Mouse (Mus musculus) stomach, embryonic 15.5 days (tissue): ENCODE results near the gene Fbln1. TPM values are rescaled to one million over a fixed set of nuclear protein-coding genes. Genes with fewer than 3 reads are reported as not detected.

ENCODE experiments used
- ATAC-seq: fragments of 200-750 bp; cut with Nextera tagmentation; 2 replicates; pipeline ENCODE4 v1.8.0; 2017; ENCODE audit warnings: low read depth, moderate number of reproducible peaks, moderate TSS enrichment; ENCODE audit not compliant: insufficient read depth, low FRiP score
- H3K27ac ChIP-seq: fragments of 300-500 bp; sonication (generic); 2 replicates; pipeline ENCODE4 v1.5.1; 2015; ENCODE audit warnings: mild to moderate bottlenecking, inconsistent platforms
- H3K27me3 ChIP-seq: fragments of 300-500 bp; sonication (generic); replicated peaks from 2 replicates; pipeline ENCODE4 v1.6.1; 2015; ENCODE audit warnings: inconsistent platforms
- H3K36me3 ChIP-seq: fragments of 300-500 bp; sonication (generic); 2 replicates; pipeline ENCODE4 v1.6.1; 2015; ENCODE audit warnings: inconsistent platforms
- H3K4me1 ChIP-seq: fragments of 300-500 bp; sonication (generic); 2 replicates; pipeline ENCODE4 v1.6.1; 2015; ENCODE audit warnings: inconsistent platforms
- H3K4me2 ChIP-seq: fragments of 300-500 bp; sonication (generic); 2 replicates; pipeline ENCODE4 v1.6.1; 2015; ENCODE audit warnings: mild to moderate bottlenecking, inconsistent platforms
- H3K4me3 ChIP-seq: fragments of 300-500 bp; sonication (generic); replicated peaks from 2 replicates; pipeline ENCODE4 v1.5.1; 2015; ENCODE audit warnings: inconsistent platforms
- H3K9ac ChIP-seq: fragments of 300-500 bp; sonication (generic); 2 replicates; pipeline ENCODE4 v1.6.1; 2015; ENCODE audit warnings: inconsistent platforms
- H3K9me3 ChIP-seq: fragments of 300-500 bp; sonication (generic); 2 replicates; pipeline ENCODE4 v1.6.1; 2016; ENCODE audit warnings: inconsistent platforms
- WGBS: fragments of 180-500 bp; shearing (Covaris S2); methylation state at CpG from one replicate; pipeline ENCODE4 v1.1.7; 2015; 5-methylcytosine and 5-hydroxymethylcytosine counted together
- polyA plus RNA-seq: library from polyadenylated mRNA; unstranded; fragments of >200 nt; fragmentation: Nextera tagmentation; extraction: Ambion mirVana; gene quantifications from 2 replicates; pipeline ENCODE4 v1.2.1, GENCODE M21; 2015

Gene Fbln1
- polyA plus RNA-seq, 1 experiment from 2014 or later: 235 TPM

GRCm38 (mm10) chr15:85229960-85230535 lies 24.3 kb downstream of the Fbln1 start:
- ATAC-seq: peak; percentile 50; the same call in 1 of the 2 replicates
- no peak overlapping the region for H3K4me3 ChIP-seq
- peak overlapping the region; percentile 9; the same call in 1 of the 2 replicates for H3K27ac ChIP-seq
- peaks cover 28% of the 10 kb centered on the region for H3K36me3 ChIP-seq
- peaks cover 12% of the 10 kb centered on the region; the same call in 1 of the 2 replicates for H3K4me1 ChIP-seq
- H3K9ac ChIP-seq: no peak overlapping the region
- WGBS: 70% methylated on average over 13 of the region's 13 CpGs
- H3K9me3 ChIP-seq: no peaks in the 10 kb centered on the region
- H3K4me2 ChIP-seq: no peak overlapping the region
- no peaks in the 10 kb centered on the region for H3K27me3 ChIP-seq

- no peak overlapping the region for H3K4me2 ChIP-seq
- H3K27me3 ChIP-seq: no peaks in the 10 kb centered on the region
- no peak overlapping the region for H3K4me3 ChIP-seq
- no peak for ATAC-seq
- H3K36me3 ChIP-seq: peaks cover 28% of the 10 kb centered on the region
- 85% methylated on average over 14 of the region's 14 CpGs for WGBS
- H3K9me3 ChIP-seq: no peaks in the 10 kb centered on the region
- H3K4me1 ChIP-seq: peaks cover 12% of the 10 kb centered on the region; the same call in 1 of the 2 replicates
- H3K9ac ChIP-seq: no peak overlapping the region
- H3K27ac ChIP-seq: peak overlapping the region; percentile 9; the same call in 1 of the 2 replicates
These were observed 24.9 kb downstream of the Fbln1 start for GRCm38 (mm10) chr15:85230613-85231012.

GRCm38 (mm10) chr15:85231443-85232255 lies 25.9 kb downstream of the Fbln1 start:
- Histone ChIP-seq H3K4me2 (no peak overlapping the region), H3K9ac (no peak overlapping the region), H3K27me3 (no peaks in the 10 kb centered on the region), H3K27ac (peak overlapping the region; percentile 21), H3K9me3 (no peaks in the 10 kb centered on the region), H3K4me3 (no peak overlapping the region), H3K36me3 (peaks cover 22% of the 10 kb centered on the region), H3K4me1 (peaks cover 12% of the 10 kb centered on the region; the same call in 1 of the 2 replicates)
- WGBS: 59% methylated on average over 13 of the region's 13 CpGs
- peak; percentile 32; the same call in 1 of the 2 replicates for ATAC-seq

GRCm38 (mm10) chr15:85232256-85232535 lies 26.4 kb downstream of the Fbln1 start:
- peaks cover 12% of the 10 kb centered on the region; the same call in 1 of the 2 replicates for H3K4me1 ChIP-seq
- H3K27ac ChIP-seq: peak overlapping the region; percentile 59
- ATAC-seq: no peak
- no peaks in the 10 kb centered on the region for H3K9me3 ChIP-seq
- no peak overlapping the region for H3K4me2 ChIP-seq
- H3K27me3 ChIP-seq: no peaks in the 10 kb centered on the region
- 57% methylated on average over 4 of the region's 4 CpGs for WGBS
- H3K9ac ChIP-seq: no peak overlapping the region
- no peak overlapping the region for H3K4me3 ChIP-seq
- H3K36me3 ChIP-seq: peaks cover 17% of the 10 kb centered on the region

GRCm38 (mm10) chr15:85232543-85233250 lies 26.9 kb downstream of the Fbln1 start:
- Histone ChIP-seq H3K4me2 (no peak overlapping the region), H3K9me3 (no peaks in the 10 kb centered on the region), H3K4me3 (no peak overlapping the region), H3K27me3 (no peaks in the 10 kb centered on the region), H3K36me3 (peaks cover 14% of the 10 kb centered on the region), H3K4me1 (peaks cover 12% of the 10 kb centered on the region; the same call in 1 of the 2 replicates), H3K9ac (no peak overlapping the region), H3K27ac (peak overlapping the region; percentile 59)
- no peak for ATAC-seq
- 87% methylated on average over 25 of the region's 25 CpGs for WGBS

GRCm38 (mm10) chr15:85233251-85233611 lies 27.5 kb downstream of the Fbln1 start:
- peaks cover 12% of the 10 kb centered on the region; the same call in 1 of the 2 replicates for H3K4me1 ChIP-seq
- no peaks in the 10 kb centered on the region for H3K27me3 ChIP-seq
- peaks cover 20% of the 10 kb centered on the region for H3K36me3 ChIP-seq
- H3K9me3 ChIP-seq: no peaks in the 10 kb centered on the region
- peak overlapping the region; percentile 59 for H3K27ac ChIP-seq
- ATAC-seq: no peak
- 65% methylated on average over 4 of the region's 4 CpGs for WGBS
- H3K9ac ChIP-seq: no peak overlapping the region
- H3K4me3 ChIP-seq: no peak overlapping the region
- no peak overlapping the region for H3K4me2 ChIP-seq

GRCm38 (mm10) chr15:85233690-85234089 lies 27.9 kb downstream of the Fbln1 start:
- peak; percentile 49; the same call in 1 of the 2 replicates for ATAC-seq

GRCm38 (mm10) chr15:85238821-85239745 lies 33.3 kb downstream of the Fbln1 start:
- H3K36me3 ChIP-seq: peaks cover 46% of the 10 kb centered on the region
- WGBS: 91% methylated on average over 22 of the region's 22 CpGs
- no peak overlapping the region for H3K4me3 ChIP-seq
- no peaks in the 10 kb centered on the region for H3K4me1 ChIP-seq
- no peak for ATAC-seq
- no peaks in the 10 kb centered on the region for H3K9me3 ChIP-seq
- H3K9ac ChIP-seq: no peak overlapping the region
- H3K27ac ChIP-seq: no peak overlapping the region
- no peaks in the 10 kb centered on the region for H3K27me3 ChIP-seq
- no peak overlapping the region for H3K4me2 ChIP-seq

More at GRCm38 (mm10) chr15:85233690-85234089, 27.9 kb downstream of the Fbln1 start:
- no peak overlapping the region for H3K4me2 ChIP-seq
- H3K9me3 ChIP-seq: no peaks in the 10 kb centered on the region
- peaks cover 21% of the 10 kb centered on the region for H3K36me3 ChIP-seq
- no peaks in the 10 kb centered on the region for H3K27me3 ChIP-seq
- H3K4me1 ChIP-seq: peaks cover 12% of the 10 kb centered on the region; the same call in 1 of the 2 replicates
- no peak overlapping the region for H3K4me3 ChIP-seq
- no peak overlapping the region for H3K9ac ChIP-seq
- WGBS: 80% methylated on average over 4 of the region's 4 CpGs
- peak overlapping the region; percentile 59 for H3K27ac ChIP-seq

- Histone ChIP-seq H3K27me3 (no peaks in the 10 kb centered on the region), H3K9me3 (no peaks in the 10 kb centered on the region), H3K4me2 (no peak overlapping the region), H3K27ac (no peak overlapping the region), H3K36me3 (peaks cover 56% of the 10 kb centered on the region), H3K4me1 (no peaks in the 10 kb centered on the region), H3K9ac (no peak overlapping the region), H3K4me3 (no peak overlapping the region)
- no peak for ATAC-seq
- 93% methylated on average over 4 of the region's 4 CpGs for WGBS
These were observed 34.3 kb downstream of the Fbln1 start for GRCm38 (mm10) chr15:85240086-85240485.

GRCm38 (mm10) chr15:85241856-85242255 lies 36.1 kb downstream of the Fbln1 start:
- Histone ChIP-seq H3K4me2 (no peak overlapping the region), H3K4me1 (no peaks in the 10 kb centered on the region), H3K36me3 (peaks cover 57% of the 10 kb centered on the region), H3K9ac (no peak overlapping the region), H3K27me3 (no peaks in the 10 kb centered on the region), H3K9me3 (no peaks in the 10 kb centered on the region), H3K4me3 (no peak overlapping the region), H3K27ac (no peak overlapping the region)
- 87% methylated on average over 7 of the region's 7 CpGs for WGBS
- no peak for ATAC-seq
